Mouse (Mus musculus) embryo, embryonic 11 days (tissue): ENCODE data around the gene Ltb4r2.
A peak's percentile ranks its signal among the peaks of the same experiment; 100 is the strongest.

Source experiments
- DNase-seq: peaks from one replicate; pipeline ENCODE4 v3.0.0-alpha.2; 2015

Ltb4r2 gene

GRCm38 (mm10) chr14:55783171-55783957 is 22.1 kb downstream of the Ltb4r2 start:
- peak; percentile 87 for DNase-seq

DNA sequence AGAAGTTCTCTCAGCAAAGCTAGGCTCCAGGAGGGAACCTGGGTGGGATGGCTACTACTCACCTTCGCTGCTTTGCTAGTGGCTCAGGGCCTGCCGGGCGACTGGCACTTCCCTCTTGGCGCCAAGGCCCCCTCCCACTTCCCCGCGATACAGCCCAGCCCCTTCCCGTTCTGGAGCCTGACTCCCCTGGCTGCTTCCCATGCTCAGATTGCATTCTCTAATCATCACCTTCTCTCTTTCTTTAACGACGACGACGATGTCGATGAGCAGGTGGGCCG is 22.7 kb downstream of the Ltb4r2 start, which contains the start of gene Adcy4:
Gene Adcy4 (minus strand): TSS at position 138 of the 278 bp plus-strand sequence.
- peak; percentile 40 for DNase-seq

DNA sequence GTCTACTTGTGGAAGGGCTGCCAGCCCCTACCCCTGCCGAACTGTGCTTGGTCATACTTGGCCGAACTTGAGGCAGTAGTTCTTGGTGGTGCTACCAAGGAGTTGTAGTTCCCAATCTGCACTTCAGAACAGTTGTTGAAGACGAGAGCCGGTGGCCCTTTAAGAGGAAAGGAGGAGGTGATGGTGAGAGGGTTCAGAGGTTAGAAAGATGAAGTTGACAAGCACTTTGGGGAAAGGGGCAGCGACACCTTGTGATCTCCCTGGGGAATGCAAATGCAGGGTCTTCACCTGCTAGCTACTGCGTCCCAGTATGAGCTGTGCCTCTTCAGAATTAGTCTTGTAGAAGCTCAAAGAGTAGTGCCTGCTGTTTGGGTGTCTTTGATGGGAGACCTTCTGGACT is 24.0 kb downstream of the Ltb4r2 start:
- DNase-seq: no peak

DNA sequence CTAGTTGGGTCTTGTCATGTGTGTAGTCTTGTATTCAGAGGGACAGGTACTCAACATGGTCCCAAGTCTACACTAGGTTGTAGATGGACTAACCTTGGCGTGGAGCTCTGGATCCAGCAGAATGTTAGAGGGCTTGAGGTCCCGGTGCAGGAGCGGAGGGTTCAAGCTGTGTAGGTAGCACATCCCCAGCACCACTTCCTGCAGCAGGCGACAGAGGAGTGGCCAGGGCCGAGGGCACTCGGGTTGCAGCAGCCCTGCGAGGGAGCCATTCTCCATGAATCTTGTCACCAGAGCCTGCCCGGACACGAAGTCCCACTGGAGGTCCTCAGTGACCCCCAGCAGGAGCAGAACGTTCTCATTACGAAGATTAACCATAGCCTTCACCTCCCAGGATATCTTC is 26.5 kb downstream of the Ltb4r2 start:
- no peak for DNase-seq

- peak; percentile 61 for DNase-seq
Measured at GRCm38 (mm10) chr14:55788256-55789050, 27.2 kb downstream of the Ltb4r2 start, which contains the start of gene Ripk3. TSS of gene Ripk3 (minus strand) at chr14:55788865.

DNA sequence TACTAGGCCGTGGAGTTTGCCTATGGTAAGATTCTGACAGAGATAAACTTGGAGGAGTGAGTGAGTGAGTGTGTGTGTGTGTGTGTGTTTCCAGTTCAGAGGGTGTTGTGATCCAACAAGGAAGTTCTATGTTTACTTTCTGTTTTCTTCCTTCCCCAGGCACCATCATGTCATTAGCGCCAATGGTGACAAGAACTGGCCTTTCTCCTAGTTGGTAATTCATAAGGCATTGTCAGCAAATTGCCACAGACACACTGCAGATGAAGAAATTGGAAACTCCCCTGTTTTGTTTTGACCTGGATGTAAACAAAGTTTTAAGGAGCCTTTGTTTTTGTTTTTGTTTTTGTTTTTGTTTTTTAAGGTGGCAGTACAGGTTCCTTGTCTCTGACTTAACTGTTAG is 32.2 kb downstream of the Ltb4r2 start:
- DNase-seq: no peak

GRCm38 (mm10) chr14:55793946-55794345 is 32.7 kb downstream of the Ltb4r2 start:
- no peak for DNase-seq

DNA sequence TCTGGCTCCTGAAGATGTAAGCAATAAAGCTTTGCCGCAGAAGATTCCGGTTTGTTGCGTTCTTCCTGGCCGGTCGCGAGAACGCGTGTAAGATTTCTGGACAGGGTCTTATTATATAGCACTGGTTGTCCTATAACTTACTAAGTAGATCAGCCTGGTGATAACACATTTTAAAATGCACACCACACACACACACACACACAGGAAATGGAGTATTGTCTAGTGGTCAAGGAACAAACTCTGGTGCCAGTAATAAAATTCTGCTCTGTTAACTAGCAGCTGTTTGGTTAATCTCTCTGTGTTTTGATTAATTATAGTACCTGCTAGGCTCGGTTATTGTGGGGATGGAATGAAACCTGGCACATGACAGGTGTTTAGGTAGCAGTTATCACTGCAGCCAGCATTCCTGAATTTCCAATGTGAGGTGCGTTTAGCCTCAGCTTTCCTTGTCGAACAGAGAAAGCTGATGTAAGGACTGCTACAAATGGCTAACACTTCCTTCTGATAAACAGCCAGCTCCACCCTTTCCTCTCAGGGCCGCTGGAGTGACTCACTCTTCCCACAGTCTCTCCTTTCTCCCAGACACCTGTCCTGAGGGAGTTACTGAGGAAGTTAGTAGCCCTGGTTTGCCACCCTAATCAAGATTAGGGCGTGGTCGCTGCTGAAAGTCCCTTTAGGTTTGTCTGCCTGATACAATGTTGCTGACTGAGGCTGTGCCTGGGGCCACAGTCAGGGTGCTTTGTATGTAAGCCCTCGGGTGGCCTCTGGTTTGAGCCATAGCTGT is 34.3 kb downstream of the Ltb4r2 start:
- no peak for DNase-seq
